Mouse (Mus musculus): ENCODE measurements at regions not wholly inside any gene's neighbourhood (a gene's known extent, or its start where the extent isn't known, plus 50 kb on each side); places are given as distances from the start of the nearest gene placed in this dataset.
A peak's percentile ranks its signal among the peaks of the same experiment; 100 is the strongest.

- 70% methylated on average over 10 of the region's 10 CpGs for WGBS
- peak overlapping the region; percentile 35 for H3K27ac ChIP-seq
- no peak overlapping the region for H3K9ac ChIP-seq
- H3K4me1 ChIP-seq (replicated peaks) = peaks cover 24% of the 10 kb centered on the region
- H3K4me2 ChIP-seq = no peak overlapping the region
- H3K4me3 ChIP-seq = no peak overlapping the region
- no peak for ATAC-seq (ENCODE audit: low FRiP score)
- no peaks in the 10 kb centered on the region for H3K36me3 ChIP-seq
- no peaks in the 10 kb centered on the region for H3K9me3 ChIP-seq
- no peaks in the 10 kb centered on the region for H3K27me3 ChIP-seq
Measured at GRCm38 (mm10) chr12:79905828-79906737, 206.7 kb downstream of the Zfp36l1 start.

- Histone ChIP-seq H3K4me3 (no peak overlapping the region), H3K27me3 (no peaks in the 10 kb centered on the region), H3K4me1 (replicated peaks) (peaks cover 16% of the 10 kb centered on the region), H3K36me3 (no peaks in the 10 kb centered on the region), H3K27ac (peak overlapping the region; percentile 50), H3K9me3 (no peaks in the 10 kb centered on the region), H3K9ac (no peak overlapping the region), H3K4me2 (no peak overlapping the region)
- 57% methylated on average over 2 of the region's 2 CpGs for WGBS
- no peak for ATAC-seq (ENCODE audit: low FRiP score)
Measured at GRCm38 (mm10) chr12:79904913-79905549, 207.8 kb downstream of the Zfp36l1 start.

- H3K27ac ChIP-seq = peak overlapping the region; percentile 55
- no peak overlapping the region for H3K4me3 ChIP-seq
- 74% methylated on average over 7 of the region's 7 CpGs for WGBS
- peaks cover 25% of the 10 kb centered on the region for H3K4me1 ChIP-seq (replicated peaks)
- ATAC-seq (ENCODE audit: low FRiP score) = no peak
- no peak overlapping the region for H3K9ac ChIP-seq
- H3K36me3 ChIP-seq = no peaks in the 10 kb centered on the region
- H3K27me3 ChIP-seq = no peaks in the 10 kb centered on the region
- no peak overlapping the region for H3K4me2 ChIP-seq
- H3K9me3 ChIP-seq = peaks cover 6% of the 10 kb centered on the region; the same call in 1 of the 2 replicates
Measured at GRCm38 (mm10) chr12:79902761-79903160, 210.1 kb downstream of the Zfp36l1 start.

- WGBS = 46% methylated on average over 7 of the region's 7 CpGs
Measured at GRCm38 (mm10) chr12:79902163-79902562, 210.7 kb downstream of the Zfp36l1 start.

GRCm38 (mm10) chr12:79898198-79898930, 214.4 kb downstream of the Zfp36l1 start:
- Histone ChIP-seq H3K9me3 (peaks cover 6% of the 10 kb centered on the region; the same call in 1 of the 2 replicates), H3K27ac (0 out of 2 replicates have a peak overlapping the region, but pooled peaks have one; percentile 1), H3K4me2 (no peak overlapping the region), H3K4me1 (replicated peaks) (peaks cover 39% of the 10 kb centered on the region), H3K4me3 (no peak overlapping the region), H3K36me3 (no peaks in the 10 kb centered on the region), H3K9ac (no peak overlapping the region), H3K27me3 (0 out of 2 replicates have a peak, but pooled peaks cover 3% of the 10 kb centered on the region)
- 20% methylated on average over 12 of the region's 12 CpGs for WGBS
- no peak for ATAC-seq (ENCODE audit: low FRiP score)

More at GRCm38 (mm10) chr12:79902163-79902562, 210.7 kb downstream of the Zfp36l1 start:
- no peak overlapping the region for H3K4me2 ChIP-seq
- no peaks in the 10 kb centered on the region for H3K36me3 ChIP-seq
- no peak overlapping the region for H3K4me3 ChIP-seq
- H3K9ac ChIP-seq = no peak overlapping the region
- peaks cover 22% of the 10 kb centered on the region for H3K4me1 ChIP-seq (replicated peaks)
- H3K27ac ChIP-seq = peak overlapping the region; percentile 55
- H3K27me3 ChIP-seq = no peaks in the 10 kb centered on the region
- no peak for ATAC-seq (ENCODE audit: low FRiP score)
- H3K9me3 ChIP-seq = peaks cover 6% of the 10 kb centered on the region; the same call in 1 of the 2 replicates

- WGBS = 17% methylated on average over 6 of the region's 6 CpGs
- no peaks in the 10 kb centered on the region for H3K36me3 ChIP-seq
- peak overlapping the region; percentile 30; the same call in 1 of the 2 replicates for H3K27ac ChIP-seq
- H3K9me3 ChIP-seq = peaks cover 6% of the 10 kb centered on the region; the same call in 1 of the 2 replicates
- peaks cover 30% of the 10 kb centered on the region for H3K4me1 ChIP-seq (replicated peaks)
- ATAC-seq (ENCODE audit: low FRiP score) = no peak
- H3K4me2 ChIP-seq = no peak overlapping the region
- H3K4me3 ChIP-seq = no peak overlapping the region
- H3K27me3 ChIP-seq = 0 out of 2 replicates have a peak, but pooled peaks cover 3% of the 10 kb centered on the region
- H3K9ac ChIP-seq = no peak overlapping the region
Measured at GRCm38 (mm10) chr12:79895975-79896374, 216.8 kb downstream of the Zfp36l1 start.

- 20% methylated on average over 7 of the region's 7 CpGs for WGBS
- Histone ChIP-seq H3K9ac (no peak overlapping the region), H3K4me2 (no peak overlapping the region), H3K27me3 (0 out of 2 replicates have a peak, but pooled peaks cover 3% of the 10 kb centered on the region), H3K36me3 (no peaks in the 10 kb centered on the region), H3K27ac (no peak overlapping the region), H3K4me3 (no peak overlapping the region), H3K4me1 (replicated peaks) (peaks cover 33% of the 10 kb centered on the region), H3K9me3 (peaks cover 6% of the 10 kb centered on the region; the same call in 1 of the 2 replicates)
- no peak for ATAC-seq (ENCODE audit: low FRiP score)
Measured at GRCm38 (mm10) chr12:79895324-79895723, 217.5 kb downstream of the Zfp36l1 start.

GRCm38 (mm10) chr12:79892871-79893270, 219.9 kb downstream of the Zfp36l1 start:
- Histone ChIP-seq H3K4me1 (replicated peaks) (peaks cover 25% of the 10 kb centered on the region), H3K27ac (no peak overlapping the region), H3K9ac (no peak overlapping the region), H3K4me3 (no peak overlapping the region), H3K36me3 (no peaks in the 10 kb centered on the region), H3K4me2 (no peak overlapping the region), H3K9me3 (no peaks in the 10 kb centered on the region), H3K27me3 (0 out of 2 replicates have a peak, but pooled peaks cover 3% of the 10 kb centered on the region)
- no peak for ATAC-seq (ENCODE audit: low FRiP score)
- 91% methylated on average over 8 of the region's 8 CpGs for WGBS

GRCm38 (mm10) chr12:79891942-79892341, 220.9 kb downstream of the Zfp36l1 start:
- Histone ChIP-seq H3K9me3 (no peaks in the 10 kb centered on the region), H3K9ac (no peak overlapping the region), H3K4me2 (no peak overlapping the region), H3K27ac (no peak overlapping the region), H3K36me3 (no peaks in the 10 kb centered on the region), H3K4me1 (replicated peaks) (peaks cover 30% of the 10 kb centered on the region), H3K27me3 (0 out of 2 replicates have a peak, but pooled peaks cover 3% of the 10 kb centered on the region), H3K4me3 (no peak overlapping the region)
- WGBS = 68% methylated on average over 4 of the region's 4 CpGs
- no peak for ATAC-seq (ENCODE audit: low FRiP score)

- WGBS = 30% methylated on average over 4 of the region's 4 CpGs
- Histone ChIP-seq H3K4me3 (no peak overlapping the region), H3K27me3 (no peaks in the 10 kb centered on the region), H3K4me2 (no peak overlapping the region), H3K36me3 (no peaks in the 10 kb centered on the region), H3K27ac (no peak overlapping the region), H3K9ac (no peak overlapping the region), H3K9me3 (no peaks in the 10 kb centered on the region), H3K4me1 (replicated peaks) (peaks cover 24% of the 10 kb centered on the region)
- no peak for ATAC-seq (ENCODE audit: low FRiP score)
Measured at GRCm38 (mm10) chr12:79890887-79891286, 221.9 kb downstream of the Zfp36l1 start.

- 92% methylated on average over 7 of the region's 7 CpGs for WGBS
- Histone ChIP-seq H3K9me3 (no peaks in the 10 kb centered on the region), H3K9ac (no peak overlapping the region), H3K4me3 (no peak overlapping the region), H3K4me2 (no peak overlapping the region), H3K4me1 (replicated peaks) (peaks cover 20% of the 10 kb centered on the region), H3K36me3 (no peaks in the 10 kb centered on the region), H3K27me3 (no peaks in the 10 kb centered on the region), H3K27ac (no peak overlapping the region)
- ATAC-seq (ENCODE audit: low FRiP score) = no peak
Measured at GRCm38 (mm10) chr12:79890291-79890690, 222.5 kb downstream of the Zfp36l1 start.

GRCm38 (mm10) chr12:79888812-79889211, 224.0 kb downstream of the Zfp36l1 start:
- H3K4me3 ChIP-seq = no peak overlapping the region
- ATAC-seq (ENCODE audit: low FRiP score) = no peak
- H3K27me3 ChIP-seq = no peaks in the 10 kb centered on the region
- H3K4me1 ChIP-seq (replicated peaks) = peaks cover 13% of the 10 kb centered on the region
- H3K9ac ChIP-seq = no peak overlapping the region
- H3K4me2 ChIP-seq = no peak overlapping the region
- no peaks in the 10 kb centered on the region for H3K9me3 ChIP-seq
- 91% methylated on average over 4 of the region's 4 CpGs for WGBS
- H3K36me3 ChIP-seq = no peaks in the 10 kb centered on the region
- no peak overlapping the region for H3K27ac ChIP-seq

Data from hindbrain, embryonic 13.5 days (tissue).